Mouse (Mus musculus) liver, adult 2 months (tissue): ENCODE measurements at regions not wholly inside any gene's neighbourhood (a gene's known extent, or its start where the extent isn't known, plus 50 kb on each side); places are given as distances from the start of the nearest gene placed in this dataset.

Source experiments
- CTCF ChIP-seq: fragments of 200-500 bp; IDR thresholded peaks from 2 replicates; pipeline ENCODE4 v1.5.1; 2011; ENCODE audit warnings: low read depth, low read length, control low read depth
- POLR2A ChIP-seq: fragments of 200-500 bp; IDR thresholded peaks from 2 replicates; pipeline ENCODE4 v1.6.1; 2011; ENCODE audit warnings: low read length, control low read depth; ENCODE audit not compliant: insufficient read depth; ENCODE audit errors: extremely low read depth

GRCm38 (mm10) chr10:21528396-21528795 is 64.5 kb upstream of the 1700020N01Rik start:
- no peak for TF ChIP-seq POLR2A
- TF ChIP-seq CTCF = no peak
